Comparison of ENCODE assay signal across 17 mouse cellular contexts in the genomic region with DNA sequence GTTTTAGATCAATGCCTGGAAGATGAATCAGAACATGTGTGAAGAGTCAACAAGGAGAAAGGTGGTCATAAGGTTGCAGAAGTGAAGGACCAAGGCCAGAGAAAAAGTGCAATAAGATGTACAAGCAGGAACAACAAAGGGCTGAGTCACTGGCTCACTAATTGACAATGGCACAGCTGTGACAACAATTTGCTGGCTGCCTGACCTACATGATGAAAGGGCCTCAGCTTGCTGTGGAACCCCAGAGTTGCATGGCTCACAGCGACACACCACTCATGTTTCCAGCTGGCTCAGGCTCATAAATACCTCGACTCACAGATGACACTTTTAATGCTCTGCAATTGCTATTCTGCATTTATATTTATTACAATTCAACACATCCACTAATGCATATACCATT.
A peak's percentile ranks its signal among the peaks of the same experiment; 100 is the strongest.
DNase-seq lines count a peak whose midpoint lies in the region; ATAC-seq and TF ChIP-seq lines count a peak whose summit lies in the region.
"Had no signal": no experiment of that assay in that cellular context is flagged by ENCODE, and none has a peak within 500 bp of the region (broad histone marks: within the 10 kb centered on the region; RNA-seq: fewer than 3 reads in every experiment).

No protein-coding gene starts in this region.

- TF ChIP-seq CTCF in kidney, postnatal 0 days (IDR thresholded peaks at IDR 0.05; ENCODE audit: low read depth) = no peak

- H3K27me3 ChIP-seq in kidney, postnatal 0 days (ENCODE audit: insufficient read depth, low read length) = no peaks in the 10 kb centered on the region
- H3K27me3 ChIP-seq in neural tube, embryonic 12.5 days (replicated peaks) = no peaks in the 10 kb centered on the region
- H3K27me3 ChIP-seq: intestine, embryonic 15.5 days; limb, embryonic 15.5 days had no signal

- H3K9me3 ChIP-seq in kidney, postnatal 0 days (replicated peaks; ENCODE audit: low read length) = no peaks in the 10 kb centered on the region
- H3K9me3 ChIP-seq in neural tube, embryonic 12.5 days = no peaks in the 10 kb centered on the region
- H3K9me3 ChIP-seq: forebrain, embryonic 10.5 days; intestine, embryonic 15.5 days; limb, embryonic 15.5 days had no signal

- H3K36me3 ChIP-seq in kidney, postnatal 0 days (ENCODE audit: insufficient read depth, low read length) = no peaks in the 10 kb centered on the region
- no peaks in the 10 kb centered on the region for H3K36me3 ChIP-seq in neural tube, embryonic 12.5 days
- H3K36me3 ChIP-seq: forebrain, embryonic 10.5 days; intestine, embryonic 15.5 days; limb, embryonic 15.5 days had no signal

- no peaks in the 10 kb centered on the region for H3K4me1 ChIP-seq in kidney, postnatal 0 days (replicated peaks; ENCODE audit: insufficient read depth, low read length)
- no peaks in the 10 kb centered on the region; the same call in 1 of the 2 replicates for H3K4me1 ChIP-seq in neural tube, embryonic 12.5 days
- H3K4me1 ChIP-seq: forebrain, embryonic 10.5 days; intestine, embryonic 15.5 days; limb, embryonic 15.5 days had no signal

- no peak overlapping the region for H3K4me3 ChIP-seq in kidney, postnatal 0 days (replicated peaks; ENCODE audit: low read depth, low read length)
- H3K4me3 ChIP-seq in neural tube, embryonic 12.5 days = no peak overlapping the region
- H3K4me3 ChIP-seq: forebrain, embryonic 10.5 days; intestine, embryonic 15.5 days; left cerebral cortex, adult 2 months; limb, embryonic 15.5 days had no signal

- DNase-seq in kidney, postnatal 0 days (ENCODE audit: low spot score) = peak; percentile 34
- no peak for DNase-seq in kidney, postnatal 10 days
- peak; percentile 91 for DNase-seq in Muller cell, postnatal 12 days (ENCODE audit: inconsistent ontology term)
- DNase-seq in embryo, embryonic 9.5 days (ENCODE audit: extremely low spot score) = peak; percentile 12
- no peak for DNase-seq in adrenal gland, postnatal 25 days
- no peak for DNase-seq in testis, postnatal 14 days (ENCODE audit: low spot score)
- DNase-seq: cerebellum, adult 11-12 months; heart, adult 18-20 months; heart, postnatal 14 days; lung, adult 18-20 months; right cerebral cortex, adult 18-20 months; thymus, postnatal 4 days had no signal

- H3K4me2 ChIP-seq in kidney, postnatal 0 days (ENCODE audit: low read length) = no peak overlapping the region
- no peak overlapping the region for H3K4me2 ChIP-seq in neural tube, embryonic 12.5 days (replicated peaks)
- H3K4me2 ChIP-seq: intestine, embryonic 15.5 days; limb, embryonic 15.5 days had no signal

- H3K27ac ChIP-seq in kidney, postnatal 0 days = no peak overlapping the region
- H3K27ac ChIP-seq in neural tube, embryonic 12.5 days = no peak overlapping the region
- H3K27ac ChIP-seq: forebrain, embryonic 10.5 days; intestine, embryonic 15.5 days; left cerebral cortex, adult 2 months; limb, embryonic 15.5 days had no signal

- ATAC-seq in kidney, postnatal 0 days (replicated peaks; ENCODE audit: low FRiP score, low read depth) = no peak
- ATAC-seq in neural tube, embryonic 12.5 days (ENCODE audit: low FRiP score, low read depth) = peak; percentile 41; the same call in 1 of the 2 replicates
- ATAC-seq: intestine, embryonic 15.5 days had no signal

- 15% methylated on average over 2 of the region's 2 CpGs for WGBS in kidney, postnatal 0 days
- 8% methylated on average over 2 of the region's 2 CpGs for WGBS in neural tube, embryonic 12.5 days

- no peak overlapping the region for H3K9ac ChIP-seq in kidney, postnatal 0 days (ENCODE audit: low read depth, low read length)
- H3K9ac ChIP-seq in neural tube, embryonic 12.5 days = no peak overlapping the region
- H3K9ac ChIP-seq: intestine, embryonic 15.5 days; limb, embryonic 15.5 days had no signal

Comparison
In these comparisons a context has a peak if more than half of its experiments do, and no peak if none do; other contexts are left out.
1. DNase-seq: peak in kidney, postnatal 0 days (single experiment), Muller cell, postnatal 12 days (single experiment) and embryo, embryonic 9.5 days (single experiment); none in kidney, postnatal 10 days (single experiment), adrenal gland, postnatal 25 days (single experiment) and testis, postnatal 14 days (single experiment).